Mouse (Mus musculus) brain, embryonic 18.5 days (tissue): ENCODE results near the gene Pax2.

Experiments used
- DNase-seq: peaks from one replicate; pipeline ENCODE4 v3.0.0-alpha.2; 2012; ENCODE audit warnings: low read depth, low spot score

Gene Pax2

GRCm38 (mm10) chr19:44755693-44756420 is at the start of gene Pax2:
TSS of gene Pax2 (plus strand) at chr19:44756045.
- no peak for DNase-seq

- no peak for DNase-seq
Measured at GRCm38 (mm10) chr19:44708885-44709284, 47.0 kb upstream of the Pax2 start.

- no peak for DNase-seq
Measured at GRCm38 (mm10) chr19:44716731-44717600, 38.9 kb upstream of the Pax2 start.

- DNase-seq, result no peak
Measured at GRCm38 (mm10) chr19:44719292-44720193, 36.3 kb upstream of the Pax2 start.

GRCm38 (mm10) chr19:44720194-44720521 is 35.7 kb upstream of the Pax2 start:
- DNase-seq, result no peak

DNA sequence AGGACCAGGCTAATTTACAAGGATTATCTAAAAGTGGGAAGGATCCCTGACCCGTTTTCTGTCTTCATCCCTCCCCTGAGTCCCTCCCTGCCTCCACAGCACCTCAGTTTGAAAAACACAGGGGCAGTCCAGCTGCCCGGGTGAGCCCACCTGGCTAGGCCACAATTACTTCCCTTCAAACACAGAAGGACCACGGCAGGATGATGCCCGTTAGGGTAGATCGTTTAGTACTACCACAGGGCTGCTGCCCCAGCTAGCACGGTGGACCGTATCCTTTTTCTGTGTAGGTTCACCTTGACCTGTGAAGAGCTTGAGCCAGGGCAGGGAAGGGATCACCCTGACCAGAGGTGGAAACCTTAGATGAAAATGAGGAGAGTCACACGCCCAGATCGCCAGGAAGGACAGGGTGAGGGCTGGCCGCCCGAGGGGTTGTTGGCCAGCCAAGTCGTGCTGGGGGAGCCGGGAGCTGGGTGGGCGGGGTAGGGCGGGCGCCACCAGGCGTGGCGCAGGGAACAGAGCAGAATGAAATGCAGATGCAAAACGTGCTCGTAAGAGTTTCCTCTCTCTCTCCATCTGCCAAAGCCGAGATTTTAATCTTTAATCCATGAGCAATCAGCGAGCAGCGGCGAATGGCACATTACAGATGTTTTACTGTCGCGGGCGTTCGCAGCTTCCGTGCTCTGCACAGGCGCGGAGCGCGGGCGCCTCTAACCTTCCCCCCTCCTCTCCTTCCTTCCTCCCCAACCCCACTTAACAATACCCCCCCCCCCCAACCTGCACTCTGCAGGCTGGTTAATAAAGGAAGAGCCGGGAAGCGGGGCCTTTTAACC is 32.0 kb upstream of the Pax2 start:
- no peak for DNase-seq

- DNase-seq, result no peak
Measured at GRCm38 (mm10) chr19:44725951-44726791, 29.7 kb upstream of the Pax2 start.

DNA sequence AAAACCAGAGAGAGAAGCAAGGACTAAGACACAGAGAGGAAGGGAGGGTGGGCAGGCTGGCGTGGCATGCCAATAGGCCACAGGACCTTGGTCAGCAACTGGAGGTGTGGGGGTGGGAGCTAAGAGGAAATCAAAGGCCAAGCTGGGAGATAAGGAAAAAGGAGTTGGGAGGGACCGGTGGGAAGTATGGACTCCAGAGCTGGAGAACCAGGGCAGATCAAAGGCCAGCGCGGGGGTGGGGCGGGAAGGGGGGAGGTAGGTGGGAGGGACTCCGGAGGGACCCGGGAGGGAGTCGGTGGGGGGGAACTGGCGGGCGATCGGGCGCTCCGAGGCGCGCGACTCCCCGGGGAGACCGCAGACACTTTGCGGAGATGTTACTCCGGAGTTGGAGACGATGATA is 21.7 kb upstream of the Pax2 start:
- DNase-seq, result no peak

- no peak for DNase-seq
Measured at GRCm38 (mm10) chr19:44734682-44735081, 21.2 kb upstream of the Pax2 start.

GRCm38 (mm10) chr19:44740300-44740699 is 15.5 kb upstream of the Pax2 start:
- DNase-seq, result no peak

DNA sequence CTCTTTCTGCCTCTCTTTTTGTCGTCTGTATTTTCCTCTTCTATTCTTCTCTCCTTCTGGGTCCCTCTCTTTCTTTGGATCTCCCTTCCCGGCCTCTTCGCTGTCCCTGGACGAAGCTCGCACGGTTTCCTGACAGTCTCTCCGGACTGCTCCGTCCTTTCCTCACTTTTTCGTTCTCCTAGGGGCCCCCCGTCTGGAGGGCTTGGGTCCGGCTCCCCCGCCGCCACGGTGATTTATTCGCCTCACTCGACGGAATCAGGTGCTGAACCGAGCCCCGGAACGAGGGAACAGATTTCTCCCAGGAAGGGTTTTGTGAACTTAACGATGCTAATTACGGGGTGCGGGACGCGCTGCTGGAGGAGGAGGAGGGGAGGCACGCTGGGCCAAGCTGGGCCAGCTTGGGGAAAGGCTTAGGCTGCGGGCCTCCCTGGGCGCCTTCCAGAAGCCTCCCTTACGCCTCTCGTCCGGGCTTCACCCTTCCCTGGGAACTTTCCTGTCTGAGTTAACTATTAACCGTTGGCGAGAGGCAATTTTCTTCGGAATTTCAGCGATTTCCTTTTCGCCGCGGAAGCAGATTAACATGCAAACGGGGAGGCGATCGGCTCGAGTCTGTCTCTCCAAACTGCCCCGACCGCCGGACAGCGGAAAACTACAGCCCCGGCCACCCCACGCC is 14.6 kb upstream of the Pax2 start:
- DNase-seq, result no peak

GRCm38 (mm10) chr19:44741764-44742127 is 14.1 kb upstream of the Pax2 start:
- no peak for DNase-seq

DNA sequence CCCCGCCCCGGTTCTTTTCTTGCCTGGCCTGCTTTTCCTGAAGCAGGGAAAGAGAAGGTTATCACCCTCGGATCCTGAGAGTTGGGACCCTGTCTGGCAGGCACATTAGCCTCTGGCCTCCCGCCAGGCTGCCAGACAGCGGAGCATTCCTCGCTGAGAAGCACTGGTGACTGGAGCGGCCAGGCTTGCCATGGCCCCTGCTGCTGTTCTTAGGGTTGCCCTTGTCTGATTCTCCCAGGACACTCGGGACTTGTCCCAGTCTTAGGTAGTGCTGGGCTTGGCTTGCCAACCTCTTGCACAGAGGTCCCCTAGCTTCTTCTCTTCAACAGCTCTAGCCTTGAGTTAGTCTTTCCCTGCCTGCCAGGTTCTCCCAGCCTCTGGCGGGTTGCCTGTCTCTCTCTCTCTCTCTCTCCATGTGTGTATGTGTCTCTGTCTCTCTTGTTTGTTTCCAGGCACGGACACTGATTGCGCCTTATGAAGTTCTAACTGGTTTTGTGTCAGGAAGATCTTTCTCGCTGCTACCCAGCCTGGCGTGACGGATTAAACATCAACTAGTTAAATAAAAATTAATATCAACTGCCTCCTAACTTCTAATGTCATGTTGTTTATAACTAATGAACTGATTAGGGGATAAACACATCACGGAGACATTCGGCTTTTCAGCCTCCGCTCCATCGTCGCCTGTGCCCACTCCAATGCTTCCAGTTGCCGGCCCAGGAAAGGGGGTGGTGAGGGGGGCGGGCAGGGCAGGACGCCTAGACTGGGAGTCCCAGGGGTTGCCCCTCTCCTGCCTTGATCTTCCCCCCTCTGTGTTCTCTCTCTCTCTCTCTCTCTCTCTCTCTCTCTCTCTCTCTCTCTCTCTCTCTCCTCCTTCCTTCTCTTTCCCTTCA is 13.5 kb upstream of the Pax2 start:
- DNase-seq, result no peak

GRCm38 (mm10) chr19:44743021-44743415 is 12.8 kb upstream of the Pax2 start:
- DNase-seq, result no peak

DNA sequence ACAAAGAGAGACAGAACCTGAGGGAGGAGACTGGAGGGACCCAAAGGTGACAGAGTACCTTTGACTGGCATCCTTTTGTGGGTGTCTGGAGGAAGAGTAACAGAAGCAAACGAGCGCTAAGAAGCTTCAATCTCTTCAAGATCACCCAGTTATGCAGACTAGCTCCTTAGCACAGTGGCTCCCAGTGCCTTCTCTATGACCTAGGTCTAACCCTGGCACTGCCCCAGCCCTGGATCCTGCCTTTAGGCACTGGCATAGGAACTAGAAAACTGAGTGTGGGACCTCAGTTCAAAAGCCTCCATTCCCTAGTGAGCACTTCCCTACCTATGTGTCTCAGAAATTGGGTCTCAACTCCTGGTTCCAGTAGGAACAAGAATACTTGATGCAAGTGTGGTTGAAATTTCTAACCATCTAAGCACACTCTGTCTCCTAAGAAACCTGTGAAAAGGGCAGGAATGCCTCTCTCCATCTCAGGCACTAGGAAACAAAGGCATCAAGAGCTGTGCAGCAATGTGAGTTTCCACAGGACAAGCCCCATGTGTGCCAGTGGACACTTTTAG is 11.8 kb upstream of the Pax2 start:
- DNase-seq, result no peak

- no peak for DNase-seq
Measured at GRCm38 (mm10) chr19:44745741-44746140, 10.1 kb upstream of the Pax2 start.

DNA sequence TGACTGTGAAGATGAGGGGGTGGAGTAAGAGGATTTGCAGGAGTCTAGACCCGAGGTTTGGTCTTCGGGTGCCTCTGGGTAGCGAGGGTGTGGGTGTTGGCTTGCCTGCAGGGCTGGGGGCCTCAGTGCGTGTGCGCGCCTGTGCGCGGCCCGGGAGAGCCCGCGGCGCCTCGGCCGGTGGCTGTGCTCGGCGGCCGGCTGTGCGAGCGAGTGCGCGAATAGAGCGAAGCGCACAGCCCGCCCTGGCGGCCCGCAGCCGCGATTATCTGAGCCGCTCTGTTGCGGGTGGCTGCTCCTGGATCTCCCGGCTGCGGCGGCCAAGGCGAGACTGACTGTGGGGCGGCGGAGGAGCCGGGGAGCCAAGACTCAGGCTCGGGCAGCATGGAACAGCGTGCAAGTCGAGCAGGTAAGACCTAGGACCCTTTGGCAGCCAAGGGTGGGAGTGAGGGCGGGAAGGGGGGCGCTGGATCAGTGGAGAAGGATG is 9.3 kb upstream of the Pax2 start:
- DNase-seq, result no peak

DNA sequence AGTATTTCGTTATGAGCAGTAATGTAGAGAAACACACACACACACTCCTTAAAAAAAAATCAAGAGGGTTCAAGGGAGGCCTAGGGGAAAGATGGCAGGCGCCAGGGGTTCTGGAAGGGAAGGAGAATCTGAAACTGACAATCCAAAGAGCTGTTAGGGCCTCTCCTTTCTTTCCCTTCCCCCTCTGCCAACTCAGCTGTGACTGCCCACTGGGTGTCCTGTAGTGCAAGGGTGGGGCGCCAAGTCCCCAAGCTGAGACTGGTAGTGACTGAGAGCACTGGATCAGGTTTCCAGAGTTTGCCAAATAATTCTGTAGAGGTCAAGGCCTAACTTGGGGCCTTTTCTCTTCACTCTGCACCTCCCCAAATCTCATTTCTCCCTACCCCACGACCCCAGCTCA is 8.4 kb upstream of the Pax2 start:
- no peak for DNase-seq
